Mouse (Mus musculus): Measurements from ENCODE around the gene Ostm1.

DNA sequence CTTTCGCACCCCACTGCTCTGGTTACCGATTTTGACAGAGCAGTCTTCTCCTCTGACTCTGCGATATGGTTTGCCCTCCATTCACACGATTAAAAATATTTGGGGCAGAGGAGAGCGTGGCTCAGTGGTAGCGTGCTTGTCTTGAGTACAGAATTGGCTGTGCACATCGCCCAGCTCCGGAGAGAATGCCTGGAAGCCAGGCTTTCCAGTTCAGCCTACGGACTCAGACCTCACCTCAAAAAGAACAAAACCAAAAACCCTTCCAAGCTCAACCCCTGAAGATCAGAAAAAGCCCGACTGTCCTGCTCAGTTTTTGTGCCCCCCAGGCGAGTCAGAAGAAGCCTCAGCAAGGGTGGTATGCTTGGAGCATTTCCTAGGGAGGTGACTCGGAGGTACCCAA is 29.5 kb downstream of the Ostm1 start:
- TF ChIP-seq POLR2A (IDR thresholded peaks at IDR 0.05; ENCODE audit: insufficient read length, low read depth) (no peak), E2F4 (IDR thresholded peaks at IDR 0.05; ENCODE audit: insufficient read depth) (no peak)

Data from myocyte (in vitro differentiated cells).